Mouse (Mus musculus) megakaryocyte, embryonic 14.5 days (primary cell): ENCODE measurements around the gene Evx1.

Source experiments
- FLI1 ChIP-seq: IDR thresholded peaks from 2 replicates; pipeline ENCODE4 v1.6.1; 2012; ENCODE audit warnings: low read length, inconsistent platforms, mixed read lengths
- GATA1 ChIP-seq: IDR thresholded peaks from 3 replicates; pipeline ENCODE4 v1.6.1; 2012; ENCODE audit warnings: mixed read lengths, low read length, inconsistent platforms, borderline replicate concordance

GRCm38 (mm10) chr6:52275563-52276280 is 37.6 kb upstream of the Evx1 start:
- TF ChIP-seq GATA1 (no peak), FLI1 (no peak)
